Mouse (Mus musculus) left cerebral cortex, postnatal 10 days (tissue): Measurements from ENCODE around the gene Kcnd3. TPM values are rescaled to one million over a fixed set of nuclear protein-coding genes. Genes with fewer than 3 reads are reported as not detected.
A peak's percentile ranks its signal among the peaks of the same experiment; 100 is the strongest.

Source experiments
- DNase-seq, 2 experiments: peaks; one replicate each; pipeline ENCODE4 v3.0.0; 2021 to 2022; ENCODE audit warnings: low spot score in 2 of 2, mixed read lengths in 1 of 2; ENCODE audit errors: extremely low spot score in 1 of 2
- intact Hi-C: fragments of 180-260 bp; cut with DNase I; formaldehyde crosslinking; loops from one replicate; pipeline ENCODE4 v1.15.1; 2025
- total RNA-seq, 2 experiments: library from RNA; stranded (reverse); gene quantifications; 2 replicates each; pipeline ENCODE4 v1.2.3; 2021

Gene Kcnd3
- total RNA-seq, 2 experiments from 2014 or later = 31.5 to 36.4 TPM

DNA sequence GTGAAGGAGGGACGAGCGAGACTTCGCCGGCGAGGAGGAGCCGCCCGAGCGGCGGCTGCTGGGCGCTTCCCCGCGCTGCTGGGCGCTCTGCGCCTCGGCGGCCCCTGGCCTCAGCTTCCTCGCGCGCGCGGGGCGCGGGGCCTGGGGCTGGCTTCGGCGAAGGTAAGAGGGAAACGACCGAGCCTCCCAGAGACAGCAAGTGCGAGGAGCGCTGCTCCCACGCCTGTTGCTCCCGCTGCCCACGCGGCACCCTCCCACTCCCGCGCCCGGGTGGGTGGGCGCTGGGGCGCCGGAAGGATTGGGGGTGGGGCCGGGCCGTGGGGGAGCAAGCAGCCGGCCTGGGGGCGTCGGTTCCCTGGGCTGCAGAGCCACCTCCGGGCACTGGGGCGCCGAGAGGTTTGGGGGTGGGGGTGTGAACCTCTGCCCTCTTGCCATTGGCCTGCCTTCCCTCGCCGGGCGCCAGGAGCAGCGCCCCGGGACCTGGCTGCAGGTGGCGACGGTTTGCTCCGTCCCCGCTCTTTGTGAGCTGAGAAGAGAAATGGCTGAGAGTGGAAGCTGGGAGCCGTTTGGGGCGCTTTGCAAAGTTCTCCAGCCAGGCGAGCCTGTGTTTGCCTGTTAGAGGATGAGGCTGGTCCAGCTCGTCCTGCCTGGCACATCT, 555 bp downstream of the Kcnd3 start:
- DNase-seq = peak in 1 of 2 experiments; percentile 68
- intact Hi-C loops = loop anchor here (5.0 kb wide), 1 partner anchor 195 kb away; no protein-coding TSS in a partner anchor

DNA sequence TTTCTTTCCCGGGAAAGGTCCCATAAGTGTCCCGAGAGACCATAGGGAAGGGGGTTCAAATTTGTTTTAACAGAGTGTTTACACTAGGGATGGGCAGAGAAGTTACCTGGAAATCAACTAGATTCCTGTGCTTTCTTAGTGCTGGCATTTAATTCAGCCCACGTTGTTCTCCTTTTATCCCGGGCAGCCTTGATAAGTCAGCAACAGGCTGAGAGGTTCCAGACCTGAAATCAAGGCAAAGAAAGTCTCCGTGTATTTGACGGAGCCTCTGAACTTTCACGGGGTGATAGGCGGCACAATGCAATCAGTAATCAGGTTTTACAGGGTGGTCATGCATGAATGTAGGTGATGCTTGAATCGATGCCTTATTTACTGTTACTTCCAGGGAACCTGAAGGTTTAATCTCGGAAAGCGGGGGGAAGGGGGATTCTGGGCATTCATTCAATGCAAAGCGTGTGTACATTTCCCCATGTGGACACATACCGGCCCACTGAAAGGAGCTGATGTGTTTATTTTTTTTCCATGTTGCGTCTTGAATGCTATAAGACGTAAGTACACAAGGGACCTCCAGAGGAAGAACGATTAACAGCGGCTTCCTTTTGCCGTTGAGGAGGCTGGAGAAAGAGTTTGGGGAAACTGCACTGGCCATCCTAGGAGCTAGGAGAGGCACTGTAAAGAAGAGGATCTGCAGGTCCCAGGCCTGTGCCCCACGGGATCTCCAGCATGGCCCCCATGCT, 1.3 kb downstream of the Kcnd3 start:
- DNase-seq = no peak
- intact Hi-C loops = loop anchor here (5.0 kb wide), 1 partner anchor 194 kb away; no protein-coding TSS in a partner anchor

DNA sequence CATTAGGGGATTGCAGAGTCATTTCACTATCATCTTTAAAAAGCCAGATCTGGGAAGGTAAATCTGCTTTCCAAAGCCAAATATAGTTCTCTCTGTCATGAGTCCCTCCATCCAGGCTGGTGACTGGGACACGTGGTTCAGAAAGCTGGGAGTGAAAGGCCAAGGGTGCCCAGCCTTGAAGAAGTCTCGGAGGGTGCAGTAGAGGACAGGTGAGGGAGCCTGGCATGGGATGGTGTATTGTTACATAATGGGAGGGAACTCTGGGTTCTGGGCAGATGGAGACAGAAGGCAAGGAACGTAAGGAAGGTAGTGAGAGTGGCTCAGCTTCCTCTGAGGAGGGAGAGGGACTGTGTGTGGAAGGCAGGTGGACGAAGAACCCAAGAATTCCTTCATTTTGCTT, 5.5 kb downstream of the Kcnd3 start:
- no peak for DNase-seq
- intact Hi-C loops = loop anchor here (5.0 kb wide), 1 partner anchor 60 kb away; no protein-coding TSS in a partner anchor

DNA sequence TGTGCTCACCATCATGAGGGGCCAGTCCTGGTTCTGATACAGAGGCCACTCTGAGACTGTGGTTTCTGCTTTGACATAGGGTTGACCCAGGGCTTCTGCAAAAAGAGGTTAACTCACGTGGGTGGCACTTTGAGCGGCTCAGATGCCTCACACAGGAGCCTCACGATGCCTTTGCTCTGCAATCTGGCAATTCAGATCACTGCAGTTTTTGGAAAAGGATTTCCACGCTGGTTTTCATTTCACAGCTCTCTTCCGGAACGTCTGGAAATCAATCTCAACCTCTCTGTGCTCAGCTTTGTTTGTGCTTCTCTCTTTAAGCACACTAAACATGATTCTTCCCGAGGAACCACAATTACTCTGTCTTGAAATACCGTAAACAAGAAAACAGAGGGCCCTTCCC, 14.4 kb downstream of the Kcnd3 start:
- intact Hi-C loops = no loop called here
- DNase-seq = no peak

DNA sequence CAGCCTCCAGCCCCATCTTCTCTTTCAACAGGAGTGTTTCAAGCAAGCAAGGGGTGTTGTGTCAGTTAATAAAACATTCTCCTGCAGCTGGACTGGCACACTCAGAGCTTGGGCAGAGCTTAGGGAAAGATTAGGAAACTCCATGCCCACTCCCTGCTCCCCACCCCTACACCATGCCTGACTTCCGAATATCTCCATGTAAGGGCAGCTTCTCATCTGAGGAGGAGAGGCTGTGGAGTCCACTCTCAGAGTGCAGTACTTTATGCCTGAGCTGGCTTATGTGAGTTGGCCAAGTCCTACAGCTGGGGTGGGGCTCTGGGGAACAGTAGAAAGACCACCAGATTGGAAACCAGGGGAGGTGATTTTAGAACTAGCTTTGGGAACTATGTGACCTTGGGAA, 20.4 kb downstream of the Kcnd3 start:
- no peak for DNase-seq
- intact Hi-C loops = no loop called here

DNA sequence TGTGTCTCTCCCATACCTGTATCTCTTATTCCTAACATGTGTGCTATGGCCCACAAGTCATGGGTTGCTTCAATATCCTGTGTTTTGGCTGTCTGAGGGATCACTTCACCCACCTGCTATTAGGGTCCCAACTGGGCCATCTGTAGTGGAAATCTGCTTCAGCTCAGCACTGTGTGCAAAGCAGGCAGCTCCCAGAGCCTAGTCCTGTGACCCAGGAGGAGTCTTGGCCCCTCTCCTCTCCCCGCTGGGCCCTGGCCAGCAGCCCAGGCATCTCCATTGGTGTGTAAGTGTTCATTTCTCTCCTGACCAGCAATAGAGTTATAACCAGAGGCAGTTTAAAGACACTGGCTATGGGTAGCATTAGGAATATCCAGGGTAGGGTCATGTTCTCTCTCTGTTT, 24.3 kb downstream of the Kcnd3 start:
- no peak for DNase-seq

DNA sequence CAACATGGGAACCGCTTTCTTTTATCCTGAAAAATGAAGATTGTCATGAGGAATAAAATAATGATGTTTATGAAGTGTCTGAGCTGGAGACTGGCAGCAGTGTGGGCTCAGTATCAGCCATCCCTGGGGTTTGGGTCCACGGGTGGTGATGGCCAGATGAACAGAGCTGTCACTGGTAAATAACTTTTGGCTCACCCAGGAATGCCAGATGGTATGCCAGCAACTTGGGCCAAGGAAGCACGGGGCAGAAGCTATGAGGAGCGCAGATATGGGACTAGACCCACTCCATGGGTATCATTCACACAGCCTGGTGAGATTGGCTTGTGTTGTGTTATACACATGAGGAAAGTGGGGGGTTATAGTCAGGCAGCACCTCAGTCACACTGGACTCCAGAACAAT, 26.7 kb downstream of the Kcnd3 start:
- no peak for DNase-seq
- intact Hi-C loops = no loop called here

More for the DNA sequence above, 24.3 kb downstream of the Kcnd3 start:
- intact Hi-C loops = no loop called here

DNA sequence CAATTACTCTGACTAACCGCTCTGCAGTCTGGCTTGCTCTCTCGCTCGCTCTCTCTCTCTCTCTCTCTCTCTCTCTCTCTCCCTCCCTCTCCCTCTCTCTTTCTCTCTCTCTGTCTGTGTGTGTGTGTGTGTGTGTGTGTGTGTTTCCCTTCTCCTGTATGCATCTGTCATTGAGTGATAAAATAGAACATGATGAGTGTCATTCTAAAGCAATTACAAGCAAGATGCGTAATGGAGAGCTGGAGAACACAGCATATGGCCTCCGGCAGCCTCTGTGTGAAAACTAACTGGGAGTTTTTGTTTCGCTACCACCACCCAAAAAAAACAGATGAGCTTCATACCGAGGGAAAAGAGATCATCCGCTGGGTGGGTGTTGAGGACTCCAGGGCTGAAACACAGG, 29.3 kb downstream of the Kcnd3 start:
- DNase-seq = no peak
- intact Hi-C loops = no loop called here

DNA sequence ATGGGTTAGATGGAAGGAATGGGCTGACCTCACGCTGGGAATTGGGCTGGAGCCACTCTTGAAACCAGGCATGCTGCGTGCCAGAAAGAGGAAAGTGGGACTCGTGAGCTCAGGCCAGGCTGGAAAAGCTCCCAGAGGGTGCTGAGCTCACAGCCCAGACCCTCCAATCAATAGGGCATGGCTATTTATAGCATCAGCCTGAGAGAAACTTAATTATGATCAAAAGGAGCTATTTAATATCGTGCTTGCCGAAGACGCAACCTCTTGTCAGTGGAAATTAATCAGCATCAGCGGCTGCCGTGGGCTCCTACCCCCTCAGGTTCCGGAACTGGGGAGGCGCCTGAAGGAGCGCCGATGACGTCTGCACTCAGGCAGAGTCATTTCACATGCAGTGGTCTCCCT, 31.5 kb downstream of the Kcnd3 start:
- intact Hi-C loops = no loop called here
- DNase-seq = no peak

DNA sequence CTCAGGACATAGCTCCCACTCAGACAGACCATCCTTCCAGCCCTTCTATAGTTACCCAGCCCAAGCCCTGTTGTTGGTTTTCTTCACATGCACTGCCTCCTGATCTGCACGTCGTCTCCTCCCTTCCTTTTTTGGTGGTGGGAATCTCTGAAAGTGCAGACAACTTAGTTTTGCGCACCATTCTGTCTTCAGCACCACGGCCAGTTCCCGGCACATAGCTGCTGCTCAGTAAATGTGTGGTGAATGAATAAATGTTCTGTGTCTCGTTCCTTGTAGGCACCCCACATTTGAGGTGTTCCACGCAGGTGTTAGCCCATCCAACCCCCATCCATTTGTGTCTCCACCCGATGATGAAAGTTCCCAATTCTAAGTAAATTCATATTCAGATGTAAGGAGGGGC, 35.0 kb downstream of the Kcnd3 start:
- intact Hi-C loops = no loop called here
- no peak for DNase-seq

DNA sequence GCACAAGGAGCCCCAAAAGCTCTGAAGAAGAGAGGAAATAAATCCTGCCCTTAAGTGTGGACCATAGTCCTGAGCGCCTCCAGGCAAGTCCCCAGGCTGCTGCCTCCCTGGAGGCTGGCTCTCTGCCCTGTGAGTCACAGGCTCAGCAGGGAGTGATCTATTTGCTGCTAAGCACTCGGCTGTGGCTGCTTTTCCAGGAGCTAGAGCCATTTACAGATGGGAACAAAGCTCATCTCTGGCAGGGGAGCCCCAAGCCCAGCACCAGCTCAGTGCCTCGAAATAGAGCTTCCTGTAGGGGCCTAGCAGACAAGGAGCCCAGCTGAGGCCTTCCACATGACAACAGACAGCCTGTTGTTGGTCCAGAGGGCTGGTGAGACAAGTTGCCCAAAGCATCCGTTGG, 37.5 kb downstream of the Kcnd3 start:
- peak; percentile 36 to 67 for DNase-seq
- intact Hi-C loops = no loop called here

DNA sequence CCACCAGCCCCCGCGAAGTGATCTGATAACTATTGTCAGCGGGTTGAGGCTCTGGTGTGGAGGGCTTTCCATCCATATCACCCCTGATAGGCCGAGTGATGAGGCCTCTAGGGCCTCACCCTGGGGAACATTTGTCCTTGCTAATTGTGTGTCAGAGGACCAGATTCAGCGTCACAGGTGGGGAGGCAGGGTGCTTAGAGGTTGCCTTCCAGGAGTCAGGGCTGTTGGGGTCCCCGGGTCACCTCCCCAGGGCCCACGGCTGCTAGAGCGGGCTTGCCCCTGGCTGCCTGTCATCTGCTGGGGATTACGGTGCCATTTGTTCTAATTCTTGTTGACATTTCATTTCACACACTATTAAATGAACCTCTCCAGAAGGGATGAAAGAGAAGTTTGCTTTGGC, 42.8 kb downstream of the Kcnd3 start:
- DNase-seq = no peak
- intact Hi-C loops = no loop called here

DNA sequence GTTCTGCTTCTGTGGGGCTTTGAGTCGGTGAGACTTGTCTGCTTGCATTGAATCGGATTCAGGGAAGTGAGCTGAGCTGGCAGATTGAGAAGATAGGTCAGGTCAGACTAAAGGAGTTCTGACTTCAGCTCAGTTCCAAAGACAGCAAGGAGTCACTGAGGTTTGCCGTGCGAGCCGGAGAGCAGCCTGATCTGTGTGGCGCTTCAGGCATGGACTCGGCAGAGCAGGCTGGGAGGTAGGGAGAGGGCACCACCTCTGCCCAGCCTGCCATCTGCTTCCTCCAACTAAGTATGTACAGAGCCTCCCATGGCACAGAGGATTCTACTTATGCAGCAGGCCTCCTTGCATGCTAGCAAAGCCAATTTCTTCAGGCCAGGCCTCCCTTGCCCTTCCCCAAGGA, 44.1 kb downstream of the Kcnd3 start:
- DNase-seq = no peak
- intact Hi-C loops = no loop called here

DNA sequence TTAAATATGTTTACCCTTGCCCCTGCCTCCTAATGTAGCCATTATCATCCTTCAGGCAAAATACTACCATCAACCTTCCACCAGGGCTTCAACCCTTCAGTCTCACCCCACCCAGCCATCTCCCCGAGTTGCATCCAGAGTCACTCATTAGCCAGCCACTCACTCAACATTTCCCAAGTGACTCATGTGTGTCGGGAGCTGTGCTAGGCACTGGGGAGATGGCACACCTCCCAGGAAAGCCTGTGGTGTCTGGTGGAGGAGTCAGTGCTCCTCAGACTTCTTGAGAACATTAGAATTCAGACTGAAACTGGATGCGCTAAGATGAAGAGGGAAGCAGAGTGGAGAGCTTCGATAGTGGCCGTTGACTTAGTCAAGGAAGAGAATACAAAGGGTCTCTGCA, 44.8 kb downstream of the Kcnd3 start:
- intact Hi-C loops = no loop called here
- DNase-seq = no peak

DNA sequence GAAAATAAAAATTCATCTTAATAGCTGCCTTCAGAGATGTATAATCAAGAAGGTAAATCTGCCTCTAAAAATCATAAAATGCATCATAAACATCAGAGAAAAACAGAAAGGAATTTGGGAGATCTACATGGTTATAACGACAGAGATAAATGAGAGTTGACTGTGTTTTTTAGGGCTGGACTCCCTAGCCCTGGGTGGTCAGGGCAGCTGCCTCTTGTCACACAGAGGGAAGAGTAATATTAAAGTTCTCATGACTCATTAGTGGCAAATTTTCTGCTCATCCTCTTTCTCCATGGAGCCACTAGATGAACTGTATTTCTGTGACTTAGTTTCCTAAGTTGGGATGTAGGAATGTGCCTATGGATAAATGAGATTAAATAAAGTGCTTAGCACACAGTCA, 48.9 kb downstream of the Kcnd3 start:
- intact Hi-C loops = no loop called here

DNA sequence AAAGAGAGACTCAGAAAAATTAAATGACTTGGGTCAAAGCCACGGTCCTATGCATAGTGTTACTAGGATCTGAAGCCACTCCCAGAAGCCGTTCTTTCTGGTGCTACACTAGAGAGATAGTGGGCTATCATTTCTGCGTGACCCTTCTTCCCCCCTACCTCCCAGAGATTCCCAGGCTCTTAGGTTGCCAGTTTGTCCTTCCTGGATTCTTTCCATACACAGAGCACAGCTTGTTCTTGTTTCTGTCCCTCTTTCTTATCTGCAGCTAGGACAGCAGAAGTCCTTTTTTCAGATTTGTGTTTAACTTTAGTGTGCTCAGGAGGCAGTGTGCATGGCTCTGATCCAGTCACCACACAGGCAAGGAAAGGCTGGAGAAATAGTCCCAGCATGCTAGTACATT, 52.1 kb downstream of the Kcnd3 start:
- intact Hi-C loops = no loop called here
- no peak for DNase-seq

More for the DNA sequence above, 48.9 kb downstream of the Kcnd3 start:
- peak in 1 of 2 experiments; percentile 1 for DNase-seq

DNA sequence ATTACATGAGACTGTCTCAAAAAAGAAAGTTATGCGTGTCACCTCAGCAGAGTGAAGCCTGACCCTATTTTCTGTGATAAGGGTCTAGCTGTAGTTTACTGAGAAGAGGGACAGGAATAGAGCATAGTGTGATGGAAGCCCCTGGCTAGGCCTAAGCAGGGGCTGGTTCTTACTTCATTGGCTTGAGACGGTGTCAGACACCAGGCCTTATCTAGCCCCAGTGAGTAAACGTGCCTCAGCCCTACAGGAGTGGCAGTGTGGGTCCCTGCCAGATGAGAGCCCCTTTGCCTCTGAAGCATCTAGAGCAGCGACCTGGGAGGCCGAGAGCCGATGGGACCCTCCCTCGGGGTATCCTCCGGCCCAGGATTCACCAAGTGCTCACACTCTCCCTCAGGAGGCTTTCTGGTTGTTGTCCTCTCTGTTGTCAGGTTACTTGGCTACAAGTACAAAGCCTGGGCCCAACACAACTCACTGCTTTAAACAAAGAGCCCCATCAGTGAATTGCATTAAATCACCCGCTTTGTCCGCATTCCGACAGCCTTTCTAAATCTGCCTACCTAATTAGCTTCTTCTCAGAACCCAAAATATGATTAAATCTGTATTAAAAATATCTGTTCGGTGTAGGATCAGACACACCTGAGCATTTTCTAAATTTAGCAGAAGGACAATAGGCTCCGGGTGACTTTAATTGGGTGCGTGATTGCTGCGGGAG, 53.2 kb downstream of the Kcnd3 start:
- no peak for DNase-seq
- intact Hi-C loops = no loop called here

DNA sequence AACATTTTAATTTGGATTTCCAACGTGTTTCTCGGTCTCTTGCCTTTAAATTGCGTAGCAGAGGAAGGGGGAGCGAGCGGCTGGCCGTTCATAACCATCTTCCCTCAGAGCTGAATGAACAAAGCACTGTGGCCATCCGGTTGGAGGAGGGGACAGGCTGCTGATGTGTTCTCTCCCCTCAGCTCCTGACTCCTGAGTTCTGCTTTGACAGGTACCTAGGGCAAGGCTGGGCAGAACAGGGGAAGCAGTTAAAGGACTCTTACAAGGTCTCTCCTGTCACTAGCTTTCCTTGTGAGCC, 53.7 kb downstream of the Kcnd3 start:
- intact Hi-C loops = no loop called here
- DNase-seq = no peak

DNA sequence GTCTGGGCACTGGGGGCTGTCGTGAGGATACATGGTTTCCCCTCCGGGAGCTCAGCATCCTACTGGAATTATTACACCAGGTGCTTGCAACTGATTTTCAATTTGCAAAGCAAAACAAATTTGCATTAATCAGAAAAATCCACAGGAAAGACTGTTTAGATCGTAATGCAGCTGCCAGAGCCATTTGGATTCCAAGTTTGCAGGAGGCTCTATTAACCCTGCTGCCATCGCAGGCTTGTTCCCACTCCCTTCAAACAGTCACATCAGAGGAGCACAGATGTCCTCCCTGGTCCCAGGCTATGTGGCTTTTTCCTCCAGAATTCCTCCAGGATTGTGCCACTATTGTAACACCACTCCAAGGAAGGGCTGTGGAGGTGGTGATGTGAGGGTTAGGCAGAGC, 54.5 kb downstream of the Kcnd3 start:
- intact Hi-C loops = no loop called here
- no peak for DNase-seq

DNA sequence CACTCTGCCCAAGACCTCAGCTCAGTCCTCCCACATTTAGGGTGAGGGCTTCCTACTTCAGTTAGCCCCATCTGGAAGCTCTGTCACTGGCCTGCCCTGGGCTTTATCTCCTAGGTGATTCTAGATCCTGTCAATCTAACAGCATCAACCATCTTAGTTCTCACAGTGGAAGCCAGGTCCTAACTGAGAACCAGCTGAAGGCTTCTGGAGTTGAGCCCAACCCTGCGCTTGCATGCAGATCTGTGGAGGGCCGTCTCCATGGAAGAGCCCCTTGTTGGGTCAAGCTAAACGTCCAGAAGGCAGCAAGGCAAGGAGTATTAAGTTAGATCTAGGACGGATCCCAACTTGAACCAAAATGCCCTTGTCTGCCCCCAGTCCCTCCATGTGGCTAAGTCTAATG, 57.2 kb downstream of the Kcnd3 start:
- intact Hi-C loops = no loop called here
- no peak for DNase-seq
